Mouse (Mus musculus) stomach, postnatal 0 days (tissue): Measurements from ENCODE around the gene Dnmt3a.
A peak's percentile ranks its signal among the peaks of the same experiment; 100 is the strongest.

Source experiments
- CTCF ChIP-seq: IDR thresholded peaks from 2 replicates; pipeline ENCODE4 v1.5.1; 2016; ENCODE audit warnings: antibody characterized with exemption, low read depth, mild to moderate bottlenecking, moderate library complexity
- EP300 ChIP-seq: optimal IDR thresholded peaks from 2 replicates; pipeline ENCODE3; 2016; ENCODE audit warnings: antibody characterized with exemption

DNA sequence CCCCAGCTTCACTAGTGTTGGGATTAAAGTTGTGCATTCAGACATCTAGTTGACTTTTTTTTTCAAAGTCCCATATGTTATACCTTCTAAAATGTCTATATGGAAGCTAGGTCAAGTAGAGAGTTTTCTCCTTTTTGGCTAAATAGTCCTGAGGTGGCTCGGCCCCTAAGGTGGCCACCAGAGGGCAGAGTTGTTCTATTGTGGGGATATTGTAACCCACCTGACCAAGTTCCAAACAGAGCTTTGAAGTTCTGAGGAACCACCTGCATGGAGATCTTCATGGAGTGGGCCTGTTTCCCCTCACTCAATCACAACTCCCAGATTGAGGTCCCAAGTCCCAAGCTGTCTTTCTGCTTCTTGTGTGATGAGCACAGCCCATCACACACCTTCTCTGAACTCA is 120.3 kb downstream of the Dnmt3a start:
- peak; percentile 85 for TF ChIP-seq CTCF
- TF ChIP-seq EP300, result no peak
